Mouse (Mus musculus) left cerebral cortex, postnatal 4 days (tissue): ENCODE results near the gene Rspo4. TPM values are rescaled to one million over a fixed set of nuclear protein-coding genes. Genes with fewer than 3 reads are reported as not detected.

Experiments
- DNase-seq: peaks from one replicate; pipeline ENCODE4 v3.0.0-alpha.2; 2022
- intact Hi-C: fragments of 180-260 bp; cut with DNase I; formaldehyde crosslinking; loops from one replicate; pipeline ENCODE4 v1.15.1; 2025
- total RNA-seq, 2 experiments: library from RNA; stranded (reverse); gene quantifications; 2 replicates each; pipeline ENCODE4 v1.2.3; 2021

The Rspo4 gene
- total RNA-seq, result not detected

DNA sequence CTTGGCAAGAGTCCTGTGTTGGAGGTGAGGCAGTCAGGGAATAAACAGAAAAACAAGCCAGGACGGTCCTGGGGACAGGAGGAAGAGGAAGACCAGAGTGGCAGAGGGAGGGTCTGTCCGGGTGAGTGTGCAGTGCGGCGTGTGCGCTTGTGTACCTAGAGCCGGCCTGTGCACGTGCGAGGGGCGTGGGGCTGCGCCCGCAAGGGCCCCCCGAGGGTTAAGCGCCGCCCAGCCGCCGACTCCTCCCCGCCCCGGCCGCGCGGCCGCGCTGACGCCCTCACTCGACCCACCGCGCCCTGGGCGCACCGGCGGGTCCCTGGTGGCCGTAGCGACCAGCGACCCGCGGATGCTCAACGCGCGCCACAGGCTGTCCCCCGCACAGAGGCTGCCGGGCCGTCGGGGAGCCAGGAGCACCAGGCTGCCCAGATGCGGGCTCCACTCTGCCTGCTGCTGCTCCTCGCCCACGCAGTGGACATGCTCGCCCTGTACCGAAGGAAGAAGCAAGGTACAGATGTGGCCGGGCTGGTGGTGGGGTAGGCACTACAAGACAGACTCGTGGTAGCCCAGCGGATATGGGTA lies at the start of gene Rspo4:
Gene Rspo4, plus strand, starts transcription at position 280 of the 579 bp plus-strand sequence.
- no peak for DNase-seq
- intact Hi-C loops, result no loop called here

- DNase-seq, result no peak
- intact Hi-C loops, result no loop called here
Observed at GRCm38 (mm10) chr2:151815586-151815985, 27.1 kb upstream of the Rspo4 start.

- no peak for DNase-seq
- intact Hi-C loops, result loop anchor here (5.0 kb wide), 1 partner anchor 110 kb away; no protein-coding TSS in a partner anchor
Observed at GRCm38 (mm10) chr2:151862257-151862810, 19.6 kb downstream of the Rspo4 start.

GRCm38 (mm10) chr2:151864941-151865340 lies 22.2 kb downstream of the Rspo4 start:
- intact Hi-C loops, result loop anchor here (5.0 kb wide), 1 partner anchor 113 kb away; no protein-coding TSS in a partner anchor
- DNase-seq, result no peak

DNA sequence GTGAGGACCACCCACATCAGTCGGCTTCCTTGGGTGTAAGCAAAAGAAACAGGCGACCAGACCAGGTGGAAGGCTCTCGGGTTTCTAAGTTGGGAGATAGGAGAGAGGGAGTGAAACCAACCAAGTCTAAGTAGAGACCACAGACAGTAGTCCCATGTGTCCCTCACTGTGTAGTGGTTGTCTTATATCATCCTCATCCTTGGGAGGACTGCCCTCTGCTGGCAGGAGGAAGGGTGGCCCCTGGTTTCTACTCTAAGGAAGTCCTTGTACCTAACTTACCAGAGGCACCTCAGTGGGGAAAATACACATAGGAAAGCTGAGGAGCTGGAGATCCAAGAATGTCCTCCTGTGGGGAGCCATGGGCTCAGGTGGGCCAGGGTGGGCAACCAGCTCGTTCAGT lies 23.8 kb downstream of the Rspo4 start:
- peak; percentile 66 for DNase-seq
- intact Hi-C loops, result no loop called here

DNA sequence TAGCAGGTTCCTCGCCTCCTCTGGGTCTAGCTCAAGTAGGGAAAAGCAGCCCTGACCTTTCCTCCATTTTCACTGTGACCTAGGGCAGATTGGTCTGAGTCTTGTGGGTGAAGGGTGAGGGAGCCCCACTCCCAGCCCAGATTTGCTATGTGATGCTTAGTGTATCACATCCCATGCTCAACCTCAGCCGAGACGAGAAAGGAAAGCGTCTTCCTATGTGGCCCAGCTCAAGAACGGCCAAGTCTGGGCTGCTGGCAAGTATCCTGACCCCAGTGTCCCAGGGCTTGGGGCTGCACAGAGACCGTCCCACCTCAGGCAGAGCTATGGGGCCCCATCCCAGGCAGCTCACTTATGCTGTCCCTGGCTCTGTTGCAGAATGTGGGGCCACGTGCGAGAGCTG lies 25.5 kb downstream of the Rspo4 start:
- DNase-seq, result no peak
- intact Hi-C loops, result no loop called here

DNA sequence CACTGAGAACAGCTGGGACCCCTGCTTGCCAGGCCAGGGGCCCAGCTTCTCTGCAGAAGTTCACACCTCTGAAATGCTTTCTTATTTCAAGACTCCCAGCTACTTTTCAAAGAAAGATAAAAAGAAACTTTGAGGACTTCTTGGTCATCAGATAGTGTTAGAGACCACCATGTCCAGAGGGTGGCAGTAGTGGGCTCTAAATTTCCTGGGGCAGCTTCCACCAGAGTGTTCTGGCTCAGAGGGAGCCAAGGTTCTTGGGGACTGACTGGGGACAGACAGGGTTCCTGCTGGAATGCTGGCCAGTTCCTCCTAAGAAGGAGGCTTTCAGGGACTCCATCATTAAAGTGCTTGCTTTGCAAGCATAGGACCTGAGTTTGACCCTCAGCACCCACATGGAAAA lies 31.8 kb downstream of the Rspo4 start:
- DNase-seq, result peak; percentile 51
- intact Hi-C loops, result no loop called here

DNA sequence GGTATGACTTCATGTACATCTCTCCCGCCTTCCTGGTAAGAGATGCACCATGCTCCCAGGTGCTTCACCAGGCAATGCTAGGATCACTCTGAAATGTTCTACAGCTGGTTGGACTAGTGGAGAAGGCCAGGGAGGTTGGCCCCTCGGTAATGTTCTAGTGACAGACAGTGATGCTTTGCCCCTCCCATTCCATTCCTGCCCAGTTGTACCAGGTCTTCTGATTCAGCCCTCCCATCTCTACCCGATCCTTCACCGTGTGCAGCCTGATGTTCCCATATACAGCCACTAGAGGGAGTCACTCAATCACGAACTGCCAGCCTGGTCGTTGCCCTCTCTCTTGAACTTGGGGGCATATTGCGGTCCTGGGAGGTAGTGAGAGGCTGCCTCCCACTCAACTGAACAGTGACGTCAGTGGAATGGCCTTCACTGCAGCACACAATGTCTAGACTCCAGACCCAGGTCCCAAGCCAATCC lies 33.3 kb downstream of the Rspo4 start:
- intact Hi-C loops, result loop anchor here (5.0 kb wide), 1 partner anchor 116 kb away; no protein-coding TSS in a partner anchor
- DNase-seq, result peak; percentile 59

GRCm38 (mm10) chr2:151878645-151879044 lies 35.9 kb downstream of the Rspo4 start:
- intact Hi-C loops, result loop anchor here (5.0 kb wide), 1 partner anchor 114 kb away; no protein-coding TSS in a partner anchor
- DNase-seq, result no peak

DNA sequence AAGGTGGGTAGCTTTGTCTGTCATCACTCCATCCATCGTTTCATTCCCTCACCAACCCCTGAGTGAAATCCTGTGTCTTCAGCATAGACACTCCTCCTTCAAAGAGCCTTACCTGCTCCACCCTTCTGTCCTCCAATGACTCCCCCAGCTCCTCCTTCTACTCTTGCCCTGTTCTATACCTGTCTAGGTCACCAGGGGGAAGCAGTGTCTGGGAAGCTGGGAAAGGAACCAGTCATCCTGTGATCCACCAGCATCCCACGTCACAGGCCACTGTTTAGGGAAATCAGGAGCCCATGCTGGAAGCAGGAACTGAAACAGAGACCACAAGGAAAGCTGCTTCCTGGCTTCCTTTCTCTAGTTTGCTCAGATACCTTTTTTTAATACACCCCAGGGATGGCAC lies 37.0 kb downstream of the Rspo4 start:
- intact Hi-C loops, result loop anchor here (5.0 kb wide), 1 partner anchor 113 kb away; no protein-coding TSS in a partner anchor
- no peak for DNase-seq

DNA sequence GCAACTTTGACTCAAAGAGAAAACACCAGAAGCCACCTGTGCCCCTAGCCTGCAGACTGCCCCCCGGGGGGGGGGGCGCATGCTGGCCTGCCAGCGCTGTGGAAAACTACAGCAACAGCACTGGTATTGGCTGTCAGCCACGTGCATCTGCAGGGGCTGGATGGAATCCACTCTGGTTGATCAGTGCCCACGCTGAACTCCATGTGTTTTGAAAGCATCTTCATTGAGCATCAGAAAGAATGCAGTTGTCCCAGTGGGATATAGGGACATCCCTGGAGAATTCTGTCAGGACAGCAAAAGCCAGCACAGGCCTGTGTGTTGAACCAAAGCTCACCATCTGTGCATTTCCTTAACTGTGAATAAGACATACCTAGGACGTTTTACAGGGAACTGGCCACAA lies 48.3 kb downstream of the Rspo4 start:
- intact Hi-C loops, result no loop called here
- DNase-seq, result peak; percentile 64

DNA sequence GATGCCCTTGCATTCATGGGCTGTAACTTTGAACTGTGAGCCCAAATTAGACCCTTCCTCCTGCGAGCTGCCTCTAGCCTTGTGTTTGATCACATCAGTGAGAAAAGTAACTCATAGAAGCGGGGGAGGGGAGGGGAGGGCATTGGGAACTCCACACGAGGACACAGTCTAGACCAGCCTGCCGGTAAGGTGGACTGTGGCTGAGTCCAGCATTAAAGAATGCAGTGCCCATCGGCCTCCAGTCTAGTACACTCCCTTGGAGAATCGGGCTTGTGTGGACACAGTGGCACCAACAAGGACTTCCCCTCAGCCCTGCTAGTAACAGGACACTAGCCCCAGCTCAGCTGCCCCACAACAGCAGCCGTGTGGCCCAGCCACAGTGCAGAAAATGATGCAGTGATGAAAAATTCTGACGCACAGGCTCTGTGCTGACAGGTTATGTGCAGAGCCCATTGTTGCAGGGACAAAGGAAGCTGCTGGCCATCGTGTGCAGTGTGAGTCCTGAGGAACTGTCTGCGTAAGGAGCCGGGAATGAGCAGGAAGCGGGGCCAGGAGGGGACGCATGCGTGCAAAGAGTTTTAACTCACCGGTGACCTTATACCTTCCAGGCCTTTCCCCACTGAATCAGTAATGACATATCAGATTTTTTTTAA lies 50.5 kb downstream of the Rspo4 start:
- no peak for DNase-seq
- intact Hi-C loops, result no loop called here

- peak; percentile 30 for DNase-seq
Observed at GRCm38 (mm10) chr2:151894209-151894980, 51.7 kb downstream of the Rspo4 start.

DNA sequence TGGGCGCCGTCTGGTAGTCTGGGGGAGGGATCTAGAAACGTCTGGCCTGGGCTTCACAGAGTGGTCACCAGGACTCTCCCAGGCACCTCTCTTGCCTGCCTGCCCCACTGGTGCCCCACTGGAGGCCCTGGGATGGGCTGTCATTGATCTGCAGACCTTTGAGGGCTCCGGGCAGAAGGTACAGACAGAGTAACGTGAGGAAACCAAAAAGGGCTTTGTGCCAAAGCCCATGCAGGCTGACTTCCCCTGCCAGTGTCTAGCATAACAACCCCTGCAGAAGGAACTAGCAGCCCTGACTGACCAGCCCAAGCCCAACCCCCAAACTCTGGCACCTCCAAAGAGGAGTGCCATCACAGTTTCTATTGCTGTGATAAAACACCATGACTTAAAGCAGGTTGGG lies 53.2 kb downstream of the Rspo4 start:
- intact Hi-C loops, result no loop called here
- no peak for DNase-seq

More at GRCm38 (mm10) chr2:151894209-151894980, 51.7 kb downstream of the Rspo4 start:
- intact Hi-C loops, result no loop called here

GRCm38 (mm10) chr2:151898106-151898505 lies 55.4 kb downstream of the Rspo4 start:
- no peak for DNase-seq
- intact Hi-C loops, result no loop called here

DNA sequence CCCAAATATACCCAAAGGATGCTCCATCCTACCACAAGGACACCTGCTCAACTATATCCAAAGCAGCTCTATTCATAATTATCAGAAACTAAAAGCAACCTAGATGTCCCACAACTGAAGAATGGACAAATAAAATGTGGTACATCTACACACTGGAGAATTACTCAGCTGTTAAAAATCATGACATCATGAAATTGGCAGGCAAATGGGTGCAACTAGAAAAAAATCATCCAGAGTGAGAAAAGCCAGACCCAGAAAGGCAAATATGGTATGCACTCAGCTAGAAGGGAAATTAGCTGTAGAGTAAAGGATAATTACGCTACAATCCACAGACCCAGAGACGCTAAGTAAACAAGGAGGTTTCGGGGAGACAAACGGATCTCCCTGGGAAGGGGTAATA lies 58.1 kb downstream of the Rspo4 start:
- no peak for DNase-seq
- intact Hi-C loops, result no loop called here

GRCm38 (mm10) chr2:151903267-151903666 lies 60.5 kb downstream of the Rspo4 start:
- intact Hi-C loops, result no loop called here
- no peak for DNase-seq

GRCm38 (mm10) chr2:151903933-151904332 lies 61.2 kb downstream of the Rspo4 start:
- intact Hi-C loops, result no loop called here
- no peak for DNase-seq

DNA sequence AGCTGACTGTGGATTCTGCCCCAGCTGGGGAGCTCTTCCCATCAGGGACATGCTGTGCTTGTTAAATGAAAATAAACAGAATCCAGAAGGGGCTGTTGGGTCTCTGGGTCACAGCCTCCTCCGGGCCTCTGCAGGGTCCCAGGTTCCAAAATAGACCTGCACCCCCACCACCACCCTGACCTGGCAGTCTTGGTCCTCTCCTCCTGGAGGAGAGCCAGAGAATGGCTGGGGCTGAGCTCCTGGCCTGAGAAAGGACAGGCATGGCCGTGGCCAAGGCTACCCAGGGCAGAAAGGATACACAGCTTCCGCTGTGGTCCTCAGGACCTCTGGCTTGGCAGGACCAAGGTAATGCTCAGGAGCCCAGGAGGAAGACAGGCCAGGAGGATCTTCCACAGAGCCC lies 61.9 kb downstream of the Rspo4 start:
- intact Hi-C loops, result no loop called here
- DNase-seq, result no peak

DNA sequence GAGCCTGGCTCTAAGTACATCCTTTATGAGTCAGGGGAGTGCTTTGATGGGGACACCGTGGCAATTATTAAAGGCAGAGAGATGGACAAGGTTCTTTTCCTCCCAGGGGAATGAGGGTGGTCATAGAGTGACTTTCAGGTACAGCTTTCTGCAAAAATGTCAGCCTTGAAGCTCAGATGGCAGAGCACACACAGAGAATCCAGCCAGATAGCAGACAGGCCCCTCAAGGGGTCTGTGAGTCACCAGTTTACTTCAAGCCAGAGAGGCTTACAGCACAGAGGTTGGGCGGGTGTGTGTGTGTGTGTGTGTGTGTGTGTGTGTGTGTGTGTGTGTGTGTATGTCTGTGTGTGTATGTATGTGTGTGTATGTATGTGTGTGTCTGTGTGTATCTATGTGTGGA lies 64.3 kb downstream of the Rspo4 start:
- intact Hi-C loops, result no loop called here
- DNase-seq, result no peak

- DNase-seq, result no peak
- intact Hi-C loops, result no loop called here
Observed at GRCm38 (mm10) chr2:151909386-151909785, 66.7 kb downstream of the Rspo4 start.
